Mouse (Mus musculus): ENCODE results near the gene Gm14190. TPM values are rescaled to one million over a fixed set of nuclear protein-coding genes. Genes with fewer than 3 reads are reported as not detected.

Gene Gm14190
- not detected for polyA plus RNA-seq (2017; shearing (Covaris generic))

DNA sequence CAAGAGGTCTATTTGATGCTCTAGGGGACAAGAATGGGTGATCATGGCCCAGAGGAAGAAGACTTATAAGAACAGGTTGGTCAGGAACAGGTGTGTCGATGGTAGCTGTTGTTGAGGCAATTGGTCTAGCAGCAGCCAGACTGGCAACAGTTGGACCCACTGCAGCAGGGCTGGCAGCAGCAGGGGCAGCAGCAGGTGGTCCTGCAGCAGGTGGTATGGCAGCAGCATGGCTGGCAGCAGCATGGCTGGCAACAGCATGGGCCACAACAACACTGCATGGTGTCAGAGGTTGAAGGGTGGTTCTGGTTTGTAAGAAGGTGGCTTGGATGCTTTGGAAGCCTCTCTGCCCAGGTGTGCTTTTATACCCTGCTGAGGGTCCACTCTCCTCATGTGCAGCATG lies at the start of gene Gm14190:
Gene Gm14190 (minus strand): TSS at position 278 of the 400 bp plus-strand sequence.

DNA sequence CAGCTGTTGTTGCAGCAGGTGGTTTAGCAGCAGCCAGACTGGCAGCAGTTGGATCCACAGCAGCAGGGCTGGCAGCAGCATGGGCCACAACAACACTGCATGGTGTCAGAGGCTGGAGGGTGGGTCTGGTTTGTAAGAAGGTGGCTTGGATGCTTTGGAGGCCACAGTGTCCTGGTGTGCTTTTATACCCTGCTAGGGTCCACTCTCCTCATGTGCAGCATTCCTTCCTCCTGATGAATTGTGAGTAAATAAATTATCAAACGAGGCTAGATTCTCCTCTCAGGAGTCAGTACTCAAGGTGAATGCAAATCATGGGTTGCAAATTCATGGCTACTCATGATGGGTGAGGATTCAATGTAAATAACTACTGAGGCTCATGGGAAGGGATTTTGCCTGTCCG lies 43.6 kb upstream of the Gm14190 start, which contains the start of gene Gm14180:
Gene Gm14180 (minus strand): TSS at position 101 of the 400 bp plus-strand sequence.

DNA sequence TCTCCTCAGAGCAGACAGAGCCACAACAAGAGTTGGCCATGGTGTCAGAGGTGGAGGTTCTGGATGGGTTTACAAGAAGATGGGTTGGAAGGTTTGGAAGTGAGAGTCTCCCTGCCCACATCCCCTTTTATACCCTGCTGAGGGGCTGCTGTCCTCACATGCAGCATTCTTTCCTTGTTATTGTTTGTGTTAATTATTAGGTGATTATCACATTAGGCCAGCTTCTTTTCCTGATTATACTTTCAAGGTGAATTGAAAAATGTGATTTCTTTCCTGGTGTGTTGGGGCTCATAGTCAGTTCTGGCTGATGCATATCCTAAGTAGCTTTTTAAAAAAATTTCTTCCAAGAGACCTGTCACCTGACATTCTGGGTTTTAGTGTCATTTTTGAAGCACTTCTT lies 24.7 kb downstream of the Gm14190 start, which contains the start of gene Krtap4-6:
Gene Krtap4-6 (minus strand): TSS at position 101 of the 400 bp plus-strand sequence.

DNA sequence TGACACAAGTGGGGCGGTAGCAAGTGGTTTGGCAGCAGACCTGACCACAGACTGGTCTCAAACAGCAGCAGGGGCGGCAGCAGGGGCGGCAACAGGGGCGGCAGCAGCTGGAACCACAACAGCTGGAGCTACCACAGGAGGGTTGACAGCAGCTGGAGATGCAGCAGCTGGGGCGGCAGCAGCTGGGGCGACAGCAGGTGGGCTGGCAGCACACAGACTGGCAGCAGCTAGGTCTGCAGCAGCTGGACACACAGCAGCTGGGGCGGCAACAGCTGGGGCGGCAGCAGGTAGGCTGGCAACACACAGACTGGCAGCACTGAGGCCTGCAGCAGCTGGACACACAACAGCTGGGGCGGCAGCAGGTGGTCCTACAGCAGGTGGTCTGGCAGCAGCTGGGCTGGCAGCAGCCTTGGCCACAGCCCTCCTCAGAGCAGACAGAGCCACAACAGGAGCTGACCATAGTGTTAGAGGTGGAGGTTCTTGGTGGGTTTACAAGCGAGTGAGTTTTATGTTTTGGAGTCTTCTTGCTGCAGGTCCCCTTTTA lies 32.0 kb downstream of the Gm14190 start, which contains the start of gene Gm11563:
Gene Gm11563 (minus strand): TSS at position 494 of the 544 bp plus-strand sequence.

DNA sequence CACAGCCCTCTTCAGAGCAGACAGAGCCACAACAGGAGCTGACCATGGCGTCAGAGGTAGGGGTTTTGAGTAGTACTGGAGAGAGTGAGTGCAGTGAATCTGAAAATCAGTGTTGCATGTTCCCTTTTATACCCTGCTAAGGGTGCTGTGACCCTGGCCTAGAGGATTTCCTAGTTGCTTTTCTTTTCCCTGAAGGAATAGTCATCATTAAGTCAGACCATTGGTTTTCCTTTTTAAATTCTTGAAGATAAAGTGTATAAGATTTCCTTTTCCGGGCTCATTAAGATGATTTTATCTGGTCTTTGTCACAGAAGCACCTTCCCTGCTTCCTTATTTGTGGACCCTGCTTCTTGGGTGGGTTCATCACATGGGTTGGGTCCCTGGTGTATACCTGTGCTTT lies 40.4 kb downstream of the Gm14190 start, which contains the start of gene Gm11555:
Gene Gm11555 (minus strand): TSS at position 101 of the 400 bp plus-strand sequence.

DNA sequence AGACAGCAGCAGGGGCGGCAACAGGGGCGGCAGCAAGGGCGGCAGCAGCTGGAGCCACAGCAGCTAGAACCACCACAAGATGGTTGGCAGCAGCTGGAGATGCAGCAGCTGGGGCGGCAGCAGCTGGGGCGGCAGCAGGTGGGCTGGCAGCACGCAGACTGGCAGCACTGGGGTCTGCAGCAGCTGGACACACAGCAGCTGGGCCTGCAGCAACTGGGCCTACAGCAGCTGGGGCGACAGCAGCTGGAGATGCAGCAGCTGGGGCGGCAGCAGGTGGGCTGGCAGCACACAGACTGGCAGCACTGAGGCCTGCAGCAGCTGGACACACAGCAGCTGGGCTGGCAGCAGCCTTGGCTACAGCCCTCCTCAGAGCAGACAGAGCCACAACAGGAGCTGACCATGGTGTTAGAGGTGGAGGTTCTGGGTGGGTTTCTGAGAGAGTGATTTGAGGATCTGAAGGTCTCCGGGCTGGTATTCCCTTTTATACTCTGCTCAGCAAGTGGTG lies 46.9 kb downstream of the Gm14190 start, which contains the start of gene Krtap4-7:
Gene Krtap4-7 (minus strand): TSS at position 455 of the 505 bp plus-strand sequence.

Other genes with a start within 250 kb of the Gm14190 start
- not detected for gene Krt23, start 197.6 kb downstream of the Gm14190 start, polyA plus RNA-seq (2017; shearing (Covaris generic))
- not detected for gene Krt39, start 169.4 kb downstream of the Gm14190 start, polyA plus RNA-seq (2017; shearing (Covaris generic))
- not detected for gene Krt40, start 147.6 kb downstream of the Gm14190 start, polyA plus RNA-seq (2017; shearing (Covaris generic))
- gene Krtap3-3, start 139.9 kb downstream of the Gm14190 start, polyA plus RNA-seq (2017; shearing (Covaris generic)) = not detected
- not detected for gene Krtap3-2, start 133.9 kb downstream of the Gm14190 start, polyA plus RNA-seq (2017; shearing (Covaris generic))
- not detected for gene Gm11939, start 131.3 kb downstream of the Gm14190 start, polyA plus RNA-seq (2017; shearing (Covaris generic))
- gene Krtap3-1, start 124.1 kb downstream of the Gm14190 start, polyA plus RNA-seq (2017; shearing (Covaris generic)) = not detected
- not detected for gene Krtap1-5, start 109.7 kb downstream of the Gm14190 start, polyA plus RNA-seq (2017; shearing (Covaris generic))
- gene Krtap1-4, start 107.1 kb downstream of the Gm14190 start, polyA plus RNA-seq (2017; shearing (Covaris generic)) = not detected
- gene Krtap1-3, start 99.4 kb downstream of the Gm14190 start, polyA plus RNA-seq (2017; shearing (Covaris generic)) = not detected
- gene Krtap9-3, start 92.6 kb downstream of the Gm14190 start, polyA plus RNA-seq (2017; shearing (Covaris generic)) = not detected
- not detected for gene Gm11938, start 87.4 kb downstream of the Gm14190 start, polyA plus RNA-seq (2017; shearing (Covaris generic))
- not detected for gene Gm11937, start 80.6 kb downstream of the Gm14190 start, polyA plus RNA-seq (2017; shearing (Covaris generic))
- not detected for gene Krtap2-4, start 75.9 kb downstream of the Gm14190 start, polyA plus RNA-seq (2017; shearing (Covaris generic))
- not detected for gene Gm11562, start 70.3 kb downstream of the Gm14190 start, polyA plus RNA-seq (2017; shearing (Covaris generic))
- not detected for gene Krtap4-1, start 62.5 kb downstream of the Gm14190 start, polyA plus RNA-seq (2017; shearing (Covaris generic))
- not detected for gene Krtap4-2, start 55.7 kb downstream of the Gm14190 start, polyA plus RNA-seq (2017; shearing (Covaris generic))
- not detected for gene Krtap4-7, start 46.7 kb downstream of the Gm14190 start, polyA plus RNA-seq (2017; shearing (Covaris generic))
- not detected for gene Gm11555, start 40.5 kb downstream of the Gm14190 start, polyA plus RNA-seq (2017; shearing (Covaris generic))
- gene Gm11563, start 31.8 kb downstream of the Gm14190 start, polyA plus RNA-seq (2017; shearing (Covaris generic)) = not detected
- not detected for gene Krtap4-6, start 24.8 kb downstream of the Gm14190 start, polyA plus RNA-seq (2017; shearing (Covaris generic))
- not detected for gene Gm14180, start 43.5 kb upstream of the Gm14190 start, polyA plus RNA-seq (2017; shearing (Covaris generic))
- not detected for gene Gm11595, start 82.2 kb upstream of the Gm14190 start, polyA plus RNA-seq (2017; shearing (Covaris generic))
- gene Krtap4-8, start 90.0 kb upstream of the Gm14190 start, polyA plus RNA-seq (2017; shearing (Covaris generic)) = not detected
- not detected for gene Krtap4-9, start 94.5 kb upstream of the Gm14190 start, polyA plus RNA-seq (2017; shearing (Covaris generic))
- gene Gm11596, start 102.7 kb upstream of the Gm14190 start, polyA plus RNA-seq (2017; shearing (Covaris generic)) = not detected
- not detected for gene Gm11569, start 108.2 kb upstream of the Gm14190 start, polyA plus RNA-seq (2017; shearing (Covaris generic))
- not detected for gene Gm11554, start 113.7 kb upstream of the Gm14190 start, polyA plus RNA-seq (2017; shearing (Covaris generic))
- gene Krtap4-13, start 119.2 kb upstream of the Gm14190 start, polyA plus RNA-seq (2017; shearing (Covaris generic)) = not detected
- not detected for gene Gm11564, start 124.9 kb upstream of the Gm14190 start, polyA plus RNA-seq (2017; shearing (Covaris generic))
- not detected for gene 2300003K06Rik, start 147.3 kb upstream of the Gm14190 start, polyA plus RNA-seq (2017; shearing (Covaris generic))
- gene Krtap4-16, start 160.9 kb upstream of the Gm14190 start, polyA plus RNA-seq (2017; shearing (Covaris generic)) = not detected
- gene Gm11568, start 167.2 kb upstream of the Gm14190 start, polyA plus RNA-seq (2017; shearing (Covaris generic)) = not detected
- gene Gm11559, start 173.7 kb upstream of the Gm14190 start, polyA plus RNA-seq (2017; shearing (Covaris generic)) = not detected
- not detected for gene Krtap9-1, start 182.6 kb upstream of the Gm14190 start, polyA plus RNA-seq (2017; shearing (Covaris generic))
- gene Gm11567, start 188.4 kb upstream of the Gm14190 start, polyA plus RNA-seq (2017; shearing (Covaris generic)) = not detected
- not detected for gene Krtap31-1, start 217.2 kb upstream of the Gm14190 start, polyA plus RNA-seq (2017; shearing (Covaris generic))
- not detected for gene Gm11565, start 224.0 kb upstream of the Gm14190 start, polyA plus RNA-seq (2017; shearing (Covaris generic))
- gene Krtap31-2, start 245.6 kb upstream of the Gm14190 start, polyA plus RNA-seq (2017; shearing (Covaris generic)) = not detected